Mouse (Mus musculus): Measurements from ENCODE around the gene Rfx5. TPM values are rescaled to one million over a fixed set of nuclear protein-coding genes. Genes with fewer than 3 reads are reported as not detected.
A peak's percentile ranks its signal among the peaks of the same experiment; 100 is the strongest.
"Not testable (repeated sequence)": the region's sequence is repeated elsewhere in the genome, so short reads cannot be mapped to it uniquely, and the experiment has no call there.

The Rfx5 gene
- 6.9 and 8.1 TPM in 2 replicates for polyA plus RNA-seq (2014; fragmentation: Nextera tagmentation; extraction: Ambion mirVana)

- Histone ChIP-seq H3K27me3 (ENCODE audit: control insufficient read depth, insufficient read depth, low read length) (no peaks in the 10 kb centered on the region), H3K9me3 (ENCODE audit: control insufficient read depth, low read length) (no peaks in the 10 kb centered on the region), H3K27ac (replicated peaks in 1 of 2; ENCODE audit: control insufficient read depth in 1 of 2, insufficient read depth in 1 of 2, low read depth in 2 of 2, low read length in 2 of 2) (peak within 1 kb of the TSS; percentile 84 to 87), H3K9ac (ENCODE audit: low read length) (peak within 1 kb of the TSS; percentile 95), H3K36me3 (ENCODE audit: control insufficient read depth, insufficient read depth, low read length) (peaks cover 34% of the 10 kb centered on the region), H3K4me1 (ENCODE audit: control insufficient read depth in 2 of 2, insufficient read depth in 2 of 2, low read length in 2 of 2) (peaks cover 4 to 23% of the 10 kb centered on the region in 2 experiments), H3K4me2 (ENCODE audit: low read length) (peak within 1 kb of the TSS; percentile 63), H3K4me3 (ENCODE audit: control insufficient read depth in 1 of 2, insufficient read depth in 1 of 2, low read depth in 1 of 2, low read length in 2 of 2) (peak within 1 kb of the TSS; percentile 91 to 95)
- peak; percentile 94 for ATAC-seq (ENCODE audit: insufficient number of reproducible peaks, insufficient read depth, low FRiP score, low read depth)
- WGBS: under 1% methylated on average over 50 of the region's 50 CpGs
Observed at GRCm38 (mm10) chr3:94953764-94954616, at the start of gene Rfx5. Rfx5 (plus strand) TSS chr3:94954075.

GRCm38 (mm10) chr3:94904759-94905158 lies 49.1 kb upstream of the Rfx5 start:
- H3K4me2 ChIP-seq (ENCODE audit: low read length); H3K9ac ChIP-seq (ENCODE audit: low read length); H3K4me3 ChIP-seq (ENCODE audit: control insufficient read depth in 1 of 2, insufficient read depth in 1 of 2, low read depth in 1 of 2, low read length in 2 of 2); H3K4me1 ChIP-seq (ENCODE audit: control insufficient read depth in 2 of 2, insufficient read depth in 2 of 2, low read length in 2 of 2); H3K9me3 ChIP-seq (ENCODE audit: control insufficient read depth, low read length); H3K36me3 ChIP-seq (ENCODE audit: control insufficient read depth, insufficient read depth, low read length); ATAC-seq (ENCODE audit: insufficient number of reproducible peaks, insufficient read depth, low FRiP score, low read depth); H3K27me3 ChIP-seq (ENCODE audit: control insufficient read depth, insufficient read depth, low read length); H3K27ac ChIP-seq (replicated peaks in 1 of 2; ENCODE audit: control insufficient read depth in 1 of 2, insufficient read depth in 1 of 2, low read depth in 2 of 2, low read length in 2 of 2): not testable (repeated sequence)
- 59% methylated on average over 3 of the region's 3 CpGs for WGBS

- Histone ChIP-seq H3K4me1 (ENCODE audit: control insufficient read depth in 2 of 2, insufficient read depth in 2 of 2, low read length in 2 of 2) (no peaks in the 10 kb centered on the region), H3K4me2 (ENCODE audit: low read length) (no peak overlapping the region), H3K36me3 (ENCODE audit: control insufficient read depth, insufficient read depth, low read length) (no peaks in the 10 kb centered on the region), H3K9ac (ENCODE audit: low read length) (no peak overlapping the region), H3K9me3 (ENCODE audit: control insufficient read depth, low read length) (no peaks in the 10 kb centered on the region), H3K27me3 (ENCODE audit: control insufficient read depth, insufficient read depth, low read length) (no peaks in the 10 kb centered on the region), H3K27ac (replicated peaks in 1 of 2; ENCODE audit: control insufficient read depth in 1 of 2, insufficient read depth in 1 of 2, low read depth in 2 of 2, low read length in 2 of 2) (no peak overlapping the region), H3K4me3 (ENCODE audit: control insufficient read depth in 1 of 2, insufficient read depth in 1 of 2, low read depth in 1 of 2, low read length in 2 of 2) (no peak overlapping the region)
- ATAC-seq (ENCODE audit: insufficient number of reproducible peaks, insufficient read depth, low FRiP score, low read depth): no peak
- 28% methylated on average over 1 of the region's 1 CpGs for WGBS
Observed at GRCm38 (mm10) chr3:94906482-94906881, 47.4 kb upstream of the Rfx5 start.

- H3K36me3 ChIP-seq (ENCODE audit: control insufficient read depth, insufficient read depth, low read length): no peaks in the 10 kb centered on the region
- H3K9ac ChIP-seq (ENCODE audit: low read length): no peak overlapping the region
- H3K9me3 ChIP-seq (ENCODE audit: control insufficient read depth, low read length): no peaks in the 10 kb centered on the region
- H3K4me1 ChIP-seq (ENCODE audit: control insufficient read depth in 2 of 2, insufficient read depth in 2 of 2, low read length in 2 of 2): no peaks in the 10 kb centered on the region
- no peak overlapping the region for H3K4me3 ChIP-seq (ENCODE audit: control insufficient read depth in 1 of 2, insufficient read depth in 1 of 2, low read depth in 1 of 2, low read length in 2 of 2)
- H3K4me2 ChIP-seq (ENCODE audit: low read length): no peak overlapping the region
- no peak for ATAC-seq (ENCODE audit: insufficient number of reproducible peaks, insufficient read depth, low FRiP score, low read depth)
- no peaks in the 10 kb centered on the region for H3K27me3 ChIP-seq (ENCODE audit: control insufficient read depth, insufficient read depth, low read length)
- no peak overlapping the region for H3K27ac ChIP-seq (replicated peaks in 1 of 2; ENCODE audit: control insufficient read depth in 1 of 2, insufficient read depth in 1 of 2, low read depth in 2 of 2, low read length in 2 of 2)
- WGBS: 63% methylated on average over 2 of the region's 2 CpGs
Observed at GRCm38 (mm10) chr3:94911050-94911693, 42.7 kb upstream of the Rfx5 start.

- 56% methylated on average over 5 of the region's 5 CpGs for WGBS
- H3K36me3 ChIP-seq (ENCODE audit: control insufficient read depth, insufficient read depth, low read length): no peaks in the 10 kb centered on the region
- no peak overlapping the region for H3K4me2 ChIP-seq (ENCODE audit: low read length)
- H3K4me1 ChIP-seq (ENCODE audit: control insufficient read depth in 2 of 2, insufficient read depth in 2 of 2, low read length in 2 of 2): peaks cover 0 to 4% of the 10 kb centered on the region in 2 experiments; a peak in 2 of 4 replicates
- H3K9ac ChIP-seq (ENCODE audit: low read length): no peak overlapping the region
- ATAC-seq (ENCODE audit: insufficient number of reproducible peaks, insufficient read depth, low FRiP score, low read depth): no peak
- H3K27ac ChIP-seq (replicated peaks in 1 of 2; ENCODE audit: control insufficient read depth in 1 of 2, insufficient read depth in 1 of 2, low read depth in 2 of 2, low read length in 2 of 2): no peak overlapping the region
- H3K9me3 ChIP-seq (ENCODE audit: control insufficient read depth, low read length): no peaks in the 10 kb centered on the region
- H3K27me3 ChIP-seq (ENCODE audit: control insufficient read depth, insufficient read depth, low read length): no peaks in the 10 kb centered on the region
- no peak overlapping the region for H3K4me3 ChIP-seq (ENCODE audit: control insufficient read depth in 1 of 2, insufficient read depth in 1 of 2, low read depth in 1 of 2, low read length in 2 of 2)
Observed at GRCm38 (mm10) chr3:94913801-94914200, 40.1 kb upstream of the Rfx5 start.

GRCm38 (mm10) chr3:94915903-94916741 lies 37.8 kb upstream of the Rfx5 start:
- peaks cover 0 to 4% of the 10 kb centered on the region in 2 experiments; a peak in 2 of 4 replicates for H3K4me1 ChIP-seq (ENCODE audit: control insufficient read depth in 2 of 2, insufficient read depth in 2 of 2, low read length in 2 of 2)
- no peak for ATAC-seq (ENCODE audit: insufficient number of reproducible peaks, insufficient read depth, low FRiP score, low read depth)
- WGBS: 79% methylated on average over 7 of the region's 7 CpGs
- H3K4me3 ChIP-seq (ENCODE audit: control insufficient read depth in 1 of 2, insufficient read depth in 1 of 2, low read depth in 1 of 2, low read length in 2 of 2): no peak overlapping the region
- H3K36me3 ChIP-seq (ENCODE audit: control insufficient read depth, insufficient read depth, low read length): no peaks in the 10 kb centered on the region
- no peaks in the 10 kb centered on the region for H3K9me3 ChIP-seq (ENCODE audit: control insufficient read depth, low read length)
- no peak overlapping the region for H3K9ac ChIP-seq (ENCODE audit: low read length)
- no peak overlapping the region for H3K27ac ChIP-seq (replicated peaks in 1 of 2; ENCODE audit: control insufficient read depth in 1 of 2, insufficient read depth in 1 of 2, low read depth in 2 of 2, low read length in 2 of 2)
- H3K27me3 ChIP-seq (ENCODE audit: control insufficient read depth, insufficient read depth, low read length): no peaks in the 10 kb centered on the region
- H3K4me2 ChIP-seq (ENCODE audit: low read length): no peak overlapping the region

- Histone ChIP-seq H3K9ac (ENCODE audit: low read length) (no peak overlapping the region), H3K9me3 (ENCODE audit: control insufficient read depth, low read length) (no peaks in the 10 kb centered on the region), H3K27me3 (ENCODE audit: control insufficient read depth, insufficient read depth, low read length) (no peaks in the 10 kb centered on the region), H3K4me1 (ENCODE audit: control insufficient read depth in 2 of 2, insufficient read depth in 2 of 2, low read length in 2 of 2) (peaks cover 0 to 4% of the 10 kb centered on the region in 2 experiments; a peak in 2 of 4 replicates), H3K36me3 (ENCODE audit: control insufficient read depth, insufficient read depth, low read length) (no peaks in the 10 kb centered on the region), H3K4me3 (ENCODE audit: control insufficient read depth in 1 of 2, insufficient read depth in 1 of 2, low read depth in 1 of 2, low read length in 2 of 2) (no peak overlapping the region), H3K27ac (replicated peaks in 1 of 2; ENCODE audit: control insufficient read depth in 1 of 2, insufficient read depth in 1 of 2, low read depth in 2 of 2, low read length in 2 of 2) (no peak overlapping the region), H3K4me2 (ENCODE audit: low read length) (no peak overlapping the region)
- 47% methylated on average over 14 of the region's 14 CpGs for WGBS
- no peak for ATAC-seq (ENCODE audit: insufficient number of reproducible peaks, insufficient read depth, low FRiP score, low read depth)
Observed at GRCm38 (mm10) chr3:94917816-94918361, 36.0 kb upstream of the Rfx5 start.
